Mouse (Mus musculus) forelimb bud, embryonic 11.5 days (tissue): Measurements from ENCODE around the gene Celf3.

ENCODE experiments used
- DNase-seq: peaks from one replicate; pipeline ENCODE4 v3.0.0-alpha.2; 2012; ENCODE audit warnings: low read depth, low spot score

The Celf3 gene

DNA sequence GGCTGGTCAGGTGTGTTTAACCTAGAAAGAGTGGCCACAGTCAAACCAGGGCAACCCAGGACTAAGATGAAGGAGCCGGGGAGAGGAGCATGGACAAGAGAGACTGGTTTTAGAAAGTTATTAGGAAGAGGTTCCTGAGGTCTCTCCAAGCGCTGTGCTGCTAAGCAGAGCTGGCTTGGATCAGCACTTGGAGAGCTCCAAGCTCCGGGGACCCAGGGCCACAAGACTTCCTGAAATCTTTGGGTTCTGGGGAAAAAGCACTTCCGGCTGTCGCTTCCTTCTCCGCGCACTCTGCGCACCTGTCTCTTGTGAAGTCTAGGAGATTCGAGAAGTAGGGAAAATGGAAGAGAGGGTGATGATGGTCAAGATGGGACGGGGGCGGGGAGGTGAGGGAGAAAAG is 1.5 kb downstream of the Celf3 start:
- DNase-seq: peak; percentile 46

DNA sequence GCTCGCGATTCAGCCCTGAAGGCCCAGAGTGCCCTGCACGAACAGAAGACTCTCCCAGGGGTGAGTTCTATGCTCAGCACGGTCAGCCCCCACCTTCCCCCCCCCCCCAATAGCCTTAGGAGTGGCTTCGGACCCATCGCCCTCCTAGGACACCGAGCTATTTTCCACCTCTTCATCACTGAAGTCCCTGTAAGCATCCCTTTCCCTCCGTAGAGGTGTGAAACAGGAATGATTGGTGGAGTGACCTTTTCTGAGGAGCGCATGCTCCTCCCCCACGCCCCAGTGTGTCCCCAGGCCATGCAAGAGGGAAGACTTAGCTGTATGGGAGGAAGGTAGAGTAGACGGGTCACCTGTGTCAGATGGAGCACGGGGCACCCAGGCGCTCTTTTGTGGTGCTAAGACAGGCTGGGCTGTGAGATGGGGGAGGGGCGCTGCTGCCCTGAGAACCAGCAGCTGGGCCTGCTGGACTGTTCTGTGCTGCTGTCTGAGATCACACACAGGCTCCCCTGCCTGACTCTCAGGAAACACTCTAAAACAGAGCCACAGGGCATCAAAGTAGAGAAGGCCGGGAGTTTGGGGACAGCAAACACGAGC is 2.3 kb downstream of the Celf3 start, which contains the start of gene Riiad1:
TSS of gene Riiad1 (minus strand) at position 51 of the 594 bp plus-strand sequence.
- DNase-seq: no peak

DNA sequence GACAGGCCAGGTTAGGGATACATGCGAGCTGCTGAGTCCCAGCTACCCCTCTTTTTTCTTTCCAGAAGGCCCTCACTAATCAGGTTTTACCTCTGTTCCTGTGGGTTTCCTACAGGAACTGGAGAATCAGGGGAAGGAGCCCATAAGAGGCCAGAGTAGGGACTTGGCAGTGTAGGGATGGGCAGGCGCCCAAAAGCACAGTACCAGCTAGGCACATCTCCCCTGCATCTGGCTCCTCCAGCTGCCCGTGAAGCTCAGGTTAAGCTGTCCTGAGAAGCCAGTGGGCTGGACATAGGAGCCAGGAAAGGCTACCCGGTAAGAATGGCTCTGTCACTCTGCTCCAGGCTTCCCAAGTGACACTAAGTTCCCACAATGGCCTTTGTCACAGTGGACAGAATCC is 3.3 kb downstream of the Celf3 start:
- DNase-seq: no peak

DNA sequence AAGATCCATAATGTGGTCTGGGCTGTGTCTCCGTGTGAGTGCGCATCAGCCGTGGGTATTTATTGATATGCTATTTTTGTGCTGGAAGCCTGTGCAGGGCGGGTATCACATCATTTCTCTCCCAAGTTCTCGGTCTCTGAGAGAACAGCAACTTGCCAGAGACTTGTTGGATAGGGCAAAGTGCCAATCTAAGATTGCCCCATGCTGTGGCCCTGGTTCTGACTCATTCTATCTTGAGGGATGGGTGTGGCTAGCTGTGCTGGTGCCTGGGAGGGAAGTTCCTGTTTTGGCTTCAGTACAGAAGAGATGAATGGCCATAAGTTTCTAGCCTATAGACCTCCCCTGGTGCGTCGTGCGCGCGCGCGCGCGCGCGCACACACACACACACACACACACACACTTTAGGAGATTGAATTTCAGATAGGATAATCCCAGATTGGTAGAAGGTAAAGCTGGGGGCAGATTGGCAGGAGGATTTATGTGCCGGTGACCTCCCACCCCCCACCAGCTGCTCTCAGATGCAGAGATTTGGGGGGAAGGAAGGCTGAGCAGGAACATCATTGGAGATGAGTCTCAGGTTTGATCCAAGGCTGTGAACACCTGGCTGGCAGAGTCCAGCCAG is 4.8 kb downstream of the Celf3 start:
- no peak for DNase-seq

DNA sequence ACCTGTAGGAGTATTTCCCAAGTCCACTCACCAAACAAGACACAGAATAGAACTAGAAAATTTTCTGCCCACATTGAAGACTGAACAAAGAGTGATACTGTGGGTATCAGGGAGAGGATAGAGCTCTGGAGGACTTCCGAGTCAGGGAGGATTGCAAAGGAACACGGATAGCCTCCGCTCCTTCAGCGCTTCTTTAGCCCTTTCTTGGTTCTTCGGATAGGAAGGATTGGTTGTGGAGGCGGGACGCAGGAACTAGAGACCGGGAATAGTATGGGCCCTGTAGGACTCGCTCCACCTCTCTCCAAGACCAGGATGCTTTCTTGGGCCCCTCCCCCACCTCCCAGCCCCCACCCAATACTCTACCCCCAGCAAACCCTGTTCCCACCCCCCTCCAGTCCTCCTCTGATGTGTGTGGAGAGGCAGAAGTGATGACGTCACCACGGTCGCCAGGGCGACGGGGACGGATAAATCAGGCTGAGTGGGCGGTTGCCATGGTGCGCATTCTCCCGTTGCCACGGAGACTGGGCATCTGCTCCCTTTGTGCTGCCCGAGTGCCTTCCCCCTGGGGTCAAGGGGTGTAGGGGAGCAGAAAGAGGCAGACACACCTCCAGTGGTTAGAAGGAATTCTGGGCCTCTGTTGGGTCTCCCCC is 5.8 kb downstream of the Celf3 start:
- peak; percentile 70 for DNase-seq

DNA sequence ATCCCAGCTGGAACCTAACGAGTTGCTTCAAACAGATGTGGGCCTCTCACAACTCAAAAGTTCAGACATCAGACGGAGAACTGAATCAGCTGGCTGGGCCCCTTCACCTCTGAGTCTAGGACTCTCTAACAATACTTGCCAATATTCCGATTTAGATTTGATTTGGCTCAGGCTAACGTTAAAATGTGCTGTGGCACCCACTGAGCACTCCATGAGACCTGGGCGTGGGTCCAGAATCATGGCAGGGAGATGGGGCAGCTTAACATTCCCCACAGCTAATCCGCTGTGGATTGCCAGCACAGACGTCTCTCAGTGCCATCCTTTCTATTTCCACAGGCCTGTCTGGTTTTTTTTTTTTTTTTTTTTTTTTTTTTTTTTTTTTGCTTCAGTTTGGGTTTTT is 7.8 kb downstream of the Celf3 start:
- no peak for DNase-seq

DNA sequence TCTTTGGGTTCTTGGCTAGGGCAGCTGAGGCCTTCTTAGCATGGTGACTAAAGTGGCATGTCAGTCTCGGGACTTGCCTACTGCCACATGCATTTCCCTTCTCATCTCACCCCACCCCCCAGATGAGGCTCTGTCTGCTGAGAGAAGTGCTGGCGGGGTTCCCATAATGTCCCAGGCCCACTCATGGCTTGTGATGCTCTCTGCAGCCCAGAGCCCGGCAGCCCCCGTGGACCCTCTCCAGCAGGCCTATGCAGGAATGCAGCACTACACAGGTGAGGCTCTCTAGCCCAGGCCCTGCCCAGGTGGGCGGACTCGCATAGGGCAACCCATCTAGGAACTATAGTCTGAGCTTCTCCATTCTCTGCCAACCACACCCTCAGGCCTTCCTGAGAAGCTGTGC is 9.5 kb downstream of the Celf3 start:
- no peak for DNase-seq

DNA sequence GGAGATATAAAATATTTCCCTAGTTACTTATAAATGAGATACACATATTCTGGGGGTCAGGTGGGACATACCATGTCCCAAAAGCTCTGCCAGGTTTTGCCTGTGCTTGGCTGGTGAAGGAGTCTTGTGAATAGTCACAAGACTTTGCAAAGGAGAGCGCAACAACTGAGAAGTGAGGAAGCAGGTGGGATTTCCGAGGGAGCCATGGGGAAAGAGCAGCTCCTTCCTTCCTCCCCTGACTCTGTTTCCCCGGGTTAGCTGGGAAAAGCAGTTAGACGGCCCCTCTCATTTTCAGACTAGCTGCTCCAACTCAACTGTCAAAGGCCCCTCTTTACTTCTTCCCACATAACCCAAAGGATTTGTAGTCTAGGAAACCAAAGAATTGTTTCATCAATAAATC is 19.1 kb downstream of the Celf3 start:
- no peak for DNase-seq

DNA sequence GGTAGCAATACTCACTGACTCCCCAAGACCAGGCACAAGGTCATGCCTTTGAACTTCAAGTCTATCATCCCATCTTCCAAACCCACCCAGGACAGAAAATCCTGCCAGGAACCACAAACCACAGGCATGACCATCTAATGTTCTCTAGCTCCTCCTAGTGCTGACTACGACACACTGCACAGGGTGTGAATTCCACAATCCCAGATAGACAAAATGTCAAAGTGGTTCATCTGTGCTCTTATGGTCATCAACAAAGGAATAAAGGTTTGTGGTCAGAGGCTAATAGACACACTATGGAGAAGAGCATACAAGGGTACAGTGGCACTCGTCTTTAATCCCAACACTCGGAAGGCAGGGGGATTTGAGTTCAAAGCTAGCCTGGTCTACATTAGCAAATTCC is 24.1 kb downstream of the Celf3 start:
- peak; percentile 14 for DNase-seq

DNA sequence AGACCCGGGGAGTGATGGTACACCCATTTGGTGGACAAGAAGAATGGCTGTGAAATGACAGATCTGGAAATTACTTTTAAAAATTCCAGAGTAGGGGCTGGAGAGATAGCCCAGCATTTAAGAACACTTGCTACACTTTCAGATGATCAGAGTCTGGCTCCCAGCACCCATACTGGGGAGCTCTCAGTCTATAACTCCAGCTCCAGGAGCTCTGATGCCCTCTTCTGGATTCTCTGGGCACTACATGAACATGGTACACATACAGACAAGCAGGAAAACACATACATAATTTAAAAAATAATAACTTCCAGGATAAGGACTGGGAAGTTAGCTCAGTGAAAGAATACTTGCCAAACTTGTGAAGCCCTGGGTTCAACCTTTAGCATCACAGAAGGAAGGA is 28.6 kb downstream of the Celf3 start:
- peak; percentile 2 for DNase-seq

DNA sequence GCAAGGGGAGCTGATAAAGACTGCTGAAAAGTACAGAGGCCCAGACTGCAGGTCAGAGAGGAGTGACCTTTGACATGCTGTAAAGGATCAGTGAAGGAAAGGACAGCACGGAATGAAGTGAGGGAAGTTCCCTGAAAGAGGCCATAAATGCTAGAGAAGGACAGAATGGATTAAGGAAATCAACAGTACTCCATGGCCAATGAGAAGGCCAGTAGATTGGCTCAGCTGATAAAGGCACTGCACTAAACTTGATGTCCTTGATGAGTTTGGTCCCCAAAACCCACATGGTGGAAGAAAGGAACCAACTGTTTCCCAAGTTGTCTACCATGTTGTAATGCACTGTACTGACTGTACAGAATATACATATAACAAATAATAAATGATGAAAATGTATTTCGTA is 48.6 kb downstream of the Celf3 start:
- no peak for DNase-seq

DNA sequence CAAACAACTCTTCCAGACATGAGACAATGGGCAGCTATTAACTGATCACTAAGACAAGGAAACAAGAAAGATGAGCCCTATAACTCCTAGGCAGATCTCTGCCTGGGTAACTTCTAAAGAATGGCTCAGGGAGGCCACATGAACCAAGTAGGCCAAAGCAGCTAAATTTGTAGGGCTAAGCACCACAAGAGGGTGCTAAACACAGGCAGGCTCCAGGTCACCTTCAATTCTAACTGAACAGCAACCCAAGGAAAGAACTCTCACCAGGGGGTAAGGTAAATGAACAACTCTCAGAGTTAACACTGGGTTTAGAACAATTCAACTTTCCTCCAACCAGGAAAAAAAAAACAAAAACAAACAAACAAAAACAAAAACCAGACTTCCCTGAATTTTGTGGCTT is 55.9 kb downstream of the Celf3 start:
- no peak for DNase-seq

DNA sequence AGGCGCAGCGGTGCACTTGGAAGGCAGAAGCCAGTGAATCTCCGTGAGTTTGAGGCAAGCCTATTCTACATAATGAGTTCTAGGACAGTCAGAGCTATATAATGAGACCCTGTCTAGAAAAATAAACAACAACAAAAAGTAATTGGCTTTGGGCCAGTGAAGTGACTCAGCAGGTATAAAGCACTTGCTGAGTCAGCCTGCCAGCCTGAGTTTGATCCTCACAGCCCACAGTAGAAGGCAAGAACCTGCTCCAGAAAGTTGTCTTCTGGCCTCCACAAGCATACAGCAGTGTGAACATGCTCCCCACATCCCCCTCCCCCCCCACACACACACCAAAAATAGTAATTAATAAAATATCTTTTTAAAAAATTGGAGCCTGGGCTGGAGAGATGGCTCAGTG is 59.1 kb downstream of the Celf3 start:
- DNase-seq: no peak
